Mouse (Mus musculus): Measurements from ENCODE around the gene Dock7. TPM values are rescaled to one million over a fixed set of nuclear protein-coding genes. Genes with fewer than 3 reads are reported as not detected.

Gene Dock7
- polyA plus RNA-seq (2016; fragmentation: Nextera tagmentation; extraction: Ambion mirVana) = 18.9 and 20.3 TPM in 2 replicates

DNA sequence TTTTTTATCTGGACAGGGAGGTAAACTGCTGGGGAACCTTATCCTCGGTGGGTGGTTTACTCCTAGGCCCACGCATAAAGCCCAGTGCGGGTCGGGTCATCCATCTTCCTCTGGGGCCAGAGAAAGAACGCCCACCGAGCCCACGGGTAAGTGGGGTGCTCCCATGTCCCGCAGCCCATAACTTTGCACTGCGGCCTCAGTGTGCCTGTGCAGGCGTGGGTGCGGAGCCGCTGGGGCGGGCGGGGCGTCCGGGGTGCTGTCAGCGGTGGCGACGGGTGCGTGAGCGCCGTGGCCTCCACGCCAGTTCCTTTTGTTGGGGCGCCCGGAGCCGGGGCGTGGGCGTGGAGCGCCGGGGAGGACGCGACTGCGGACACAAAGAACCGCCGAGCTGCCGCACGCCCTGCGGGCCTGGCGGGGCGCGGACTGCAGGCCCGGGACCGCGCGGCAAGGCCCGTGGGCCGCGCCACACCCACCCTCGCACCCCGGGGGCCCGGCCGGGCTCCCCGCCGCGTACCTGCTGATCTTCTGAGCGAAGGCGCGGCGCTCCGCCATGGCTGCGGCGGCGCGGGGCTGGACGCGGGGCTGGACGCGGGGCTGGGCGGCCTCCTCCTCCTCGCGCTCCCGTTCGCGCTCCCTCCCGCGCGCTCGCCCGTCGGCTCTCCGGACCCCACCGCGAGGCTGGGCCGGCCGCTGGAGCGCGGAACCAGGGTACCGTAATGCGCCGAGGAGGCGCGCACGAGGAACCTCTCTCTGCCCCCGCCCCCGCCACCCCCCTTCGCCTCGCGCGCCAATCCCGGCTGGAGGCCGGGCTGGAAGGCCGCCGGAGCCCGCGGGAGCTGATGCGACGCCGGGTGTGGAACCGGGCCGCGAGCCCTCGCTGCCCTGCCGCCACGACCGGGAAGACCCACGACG is at the start of gene Dock7:
Dock7 (minus strand) TSS at position 705 of the 912 bp plus-strand sequence.
- Histone ChIP-seq H3K4me3 (peak within 1 kb of the TSS; percentile 78), H3K27ac (peak within 1 kb of the TSS; percentile 74), H3K4me1 (peaks cover 51% of the 10 kb centered on the region), H3K9me3 (replicated peaks) (no peaks in the 10 kb centered on the region), H3K9ac (peak within 1 kb of the TSS; percentile 87), H3K27me3 (replicated peaks) (no peaks in the 10 kb centered on the region), H3K4me2 (peak within 1 kb of the TSS; percentile 96), H3K36me3 (no peaks in the 10 kb centered on the region)
- peak; percentile 91 for ATAC-seq
- under 1% methylated on average over 93 of the region's 117 CpGs for WGBS (ENCODE audit: insufficient replicate concordance)

DNA sequence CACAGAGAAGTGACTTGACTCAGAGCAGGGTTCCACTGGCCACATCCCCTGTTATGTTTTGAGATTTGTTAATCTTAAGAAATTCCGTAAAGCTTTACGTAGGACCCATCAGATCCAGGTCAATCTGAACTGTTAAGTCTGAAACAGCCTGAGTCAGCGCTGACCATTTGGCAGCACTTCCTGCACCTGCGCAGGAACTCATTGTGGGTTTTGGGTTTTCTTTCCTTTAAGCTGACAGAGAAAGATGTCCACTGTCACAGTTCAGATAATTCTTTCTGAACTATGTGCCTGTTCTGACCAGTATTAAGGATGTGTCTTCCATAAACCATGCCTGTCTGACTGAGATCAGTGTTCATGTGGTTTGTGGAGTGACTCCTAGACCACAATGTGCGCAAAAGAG is 48.2 kb upstream of the Dock7 start:
- Histone ChIP-seq H3K4me2 (no peak overlapping the region), H3K4me1 (no peaks in the 10 kb centered on the region), H3K36me3 (no peaks in the 10 kb centered on the region), H3K9me3 (replicated peaks) (no peaks in the 10 kb centered on the region), H3K4me3 (no peak overlapping the region), H3K9ac (no peak overlapping the region), H3K27ac (no peak overlapping the region), H3K27me3 (replicated peaks) (peaks cover 23% of the 10 kb centered on the region)
- 64% methylated on average over 5 of the region's 5 CpGs for WGBS (ENCODE audit: insufficient replicate concordance)
- ATAC-seq = no peak

DNA sequence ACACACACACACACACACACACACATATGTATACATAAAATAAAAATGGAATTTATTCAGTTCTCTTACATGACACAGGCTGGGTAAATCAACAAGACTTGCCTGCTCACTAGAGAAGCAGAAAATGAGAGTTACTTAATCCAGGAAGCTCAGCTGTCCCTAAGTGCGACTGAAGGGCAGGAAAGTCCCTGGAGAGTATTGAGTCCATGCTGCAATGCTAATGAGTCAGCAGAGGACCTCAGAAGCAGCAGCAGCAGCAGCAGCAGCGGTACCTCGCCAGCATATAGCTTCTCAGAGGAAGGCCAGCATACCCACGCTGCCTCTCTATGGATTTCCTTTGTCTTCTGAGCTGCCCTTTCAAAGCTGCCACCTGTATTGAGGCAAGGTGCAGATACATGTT is 42.8 kb upstream of the Dock7 start:
- 14% methylated on average over 4 of the region's 4 CpGs for WGBS (ENCODE audit: insufficient replicate concordance)
- H3K9ac ChIP-seq = no peak overlapping the region
- no peak overlapping the region for H3K27ac ChIP-seq
- no peaks in the 10 kb centered on the region for H3K4me1 ChIP-seq
- no peaks in the 10 kb centered on the region for H3K9me3 ChIP-seq (replicated peaks)
- no peak for ATAC-seq
- H3K36me3 ChIP-seq = no peaks in the 10 kb centered on the region
- no peak overlapping the region for H3K4me3 ChIP-seq
- no peak overlapping the region for H3K4me2 ChIP-seq
- H3K27me3 ChIP-seq (replicated peaks) = peaks cover 44% of the 10 kb centered on the region

DNA sequence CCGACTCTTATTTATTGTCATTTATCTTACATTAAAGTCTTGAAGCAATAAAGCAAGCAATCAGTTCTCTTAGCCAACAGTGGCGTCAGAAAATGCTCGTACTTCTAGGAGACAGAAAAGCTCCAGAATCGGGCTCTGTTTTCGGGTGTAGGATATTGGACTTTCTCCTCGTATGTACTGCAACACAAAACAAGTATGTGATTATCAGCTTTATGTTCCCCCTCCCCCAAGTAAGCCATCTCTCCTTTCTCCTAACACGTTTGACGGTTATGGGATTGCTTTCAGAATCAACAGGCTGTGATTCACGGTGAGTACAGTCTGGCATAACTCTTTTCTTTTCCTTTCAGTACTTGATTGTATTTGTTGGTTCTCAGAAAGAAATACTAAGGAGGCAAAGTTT is 42.3 kb upstream of the Dock7 start:
- Histone ChIP-seq H3K27me3 (replicated peaks) (peaks cover 44% of the 10 kb centered on the region), H3K4me1 (no peaks in the 10 kb centered on the region), H3K4me3 (no peak overlapping the region), H3K4me2 (no peak overlapping the region), H3K36me3 (no peaks in the 10 kb centered on the region), H3K9ac (no peak overlapping the region), H3K27ac (no peak overlapping the region), H3K9me3 (replicated peaks) (no peaks in the 10 kb centered on the region)
- WGBS (ENCODE audit: insufficient replicate concordance) = 59% methylated on average over 9 of the region's 9 CpGs
- ATAC-seq = no peak

DNA sequence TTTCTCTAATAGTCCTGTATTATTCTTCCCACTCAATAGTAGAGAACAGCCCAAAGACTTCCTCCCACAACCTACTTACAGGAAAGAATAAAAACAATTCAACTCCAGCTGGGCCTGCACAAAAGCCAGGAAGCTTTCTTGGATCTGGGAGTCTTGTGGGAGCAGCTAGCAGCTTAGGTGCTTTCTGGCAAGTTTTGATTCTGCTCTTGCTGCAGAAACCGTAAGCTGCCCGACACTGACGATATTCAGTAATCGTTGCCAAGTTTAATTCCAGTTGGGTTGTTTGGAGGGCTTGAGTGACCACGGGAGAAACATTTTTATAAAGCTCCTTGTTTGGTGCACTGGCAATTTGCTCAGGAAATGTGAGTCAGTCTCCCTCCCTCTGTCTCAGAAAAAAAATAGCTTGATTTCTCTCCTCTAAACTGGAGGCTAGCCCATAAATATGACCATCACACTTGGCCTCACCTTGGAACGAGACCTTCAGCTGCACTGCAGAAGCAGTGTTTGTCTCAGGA is 40.8 kb upstream of the Dock7 start:
- Histone ChIP-seq H3K4me1 (peaks cover 6% of the 10 kb centered on the region), H3K9ac (no peak overlapping the region), H3K36me3 (no peaks in the 10 kb centered on the region), H3K27ac (no peak overlapping the region), H3K4me3 (no peak overlapping the region), H3K9me3 (replicated peaks) (no peaks in the 10 kb centered on the region), H3K4me2 (no peak overlapping the region), H3K27me3 (replicated peaks) (peaks cover 44% of the 10 kb centered on the region)
- no peak for ATAC-seq
- WGBS (ENCODE audit: insufficient replicate concordance) = 37% methylated on average over 6 of the region's 6 CpGs

DNA sequence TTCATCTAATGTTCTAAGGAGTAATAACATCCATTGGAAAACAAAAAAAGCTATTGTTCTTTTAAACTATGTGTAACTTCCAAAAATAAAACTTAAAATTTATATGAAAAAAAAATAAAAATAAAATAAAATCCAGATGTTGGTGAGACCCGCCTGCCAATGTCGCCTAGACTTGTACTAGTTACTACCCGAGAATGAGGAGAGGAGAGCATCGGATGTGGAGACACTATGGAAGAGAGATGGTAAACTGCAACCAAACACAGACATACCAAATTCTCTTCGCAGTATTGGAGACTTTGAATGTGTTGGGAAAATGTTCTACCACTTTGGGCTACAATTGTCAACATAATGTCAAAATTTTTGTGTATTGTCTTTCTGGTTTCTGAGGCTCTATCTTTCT is 40.2 kb upstream of the Dock7 start:
- H3K4me1 ChIP-seq = peaks cover 8% of the 10 kb centered on the region
- H3K4me3 ChIP-seq = no peak overlapping the region
- no peaks in the 10 kb centered on the region for H3K36me3 ChIP-seq
- ATAC-seq = no peak
- H3K9me3 ChIP-seq (replicated peaks) = no peaks in the 10 kb centered on the region
- peaks cover 40% of the 10 kb centered on the region for H3K27me3 ChIP-seq (replicated peaks)
- no peak overlapping the region for H3K4me2 ChIP-seq
- no peak overlapping the region for H3K9ac ChIP-seq
- no peak overlapping the region for H3K27ac ChIP-seq
- WGBS (ENCODE audit: insufficient replicate concordance) = 50% methylated on average over 5 of the region's 5 CpGs

DNA sequence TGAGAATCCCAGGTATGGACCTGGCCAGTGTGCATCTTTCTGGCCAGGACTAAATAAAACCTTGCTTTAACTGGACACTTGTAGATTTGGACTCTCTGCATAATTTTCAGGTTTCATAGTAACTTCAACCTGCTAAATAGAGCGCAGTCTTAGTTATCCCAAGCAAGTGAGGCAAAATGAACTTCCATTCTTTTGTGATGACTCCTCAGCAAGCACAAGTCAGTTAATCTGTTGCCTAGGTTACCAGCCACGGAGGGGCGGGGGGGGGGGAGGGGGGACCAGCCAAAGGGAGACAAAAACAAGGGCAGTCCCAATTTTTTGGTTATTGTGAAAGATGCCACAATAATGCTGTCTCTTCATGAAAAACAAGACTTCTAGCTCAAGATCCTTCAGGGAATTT is 39.7 kb upstream of the Dock7 start:
- WGBS (ENCODE audit: insufficient replicate concordance) = 36% methylated on average over 3 of the region's 3 CpGs
- peaks cover 35% of the 10 kb centered on the region for H3K27me3 ChIP-seq (replicated peaks)

DNA sequence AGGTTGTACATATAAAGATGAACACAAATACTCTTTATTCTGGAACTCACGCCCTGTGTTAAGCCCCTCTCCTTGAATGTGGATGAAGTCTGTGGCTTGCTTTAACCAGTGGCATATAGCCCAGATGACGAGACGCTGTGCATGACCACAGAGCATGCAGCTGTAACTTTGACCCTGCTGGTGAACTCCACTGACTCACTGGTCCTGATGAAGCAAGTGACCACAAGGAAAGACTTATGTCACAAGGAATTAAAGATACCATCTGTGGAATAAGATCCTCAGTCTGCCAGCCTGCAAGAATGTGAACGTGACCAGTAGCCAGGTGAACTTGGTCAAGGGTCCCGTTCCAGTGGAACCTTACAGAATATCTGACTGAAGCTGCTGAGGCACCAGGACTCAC is 37.8 kb upstream of the Dock7 start:
- Histone ChIP-seq H3K27ac (no peak overlapping the region), H3K4me2 (no peak overlapping the region), H3K36me3 (no peaks in the 10 kb centered on the region), H3K9me3 (replicated peaks) (no peaks in the 10 kb centered on the region), H3K4me1 (peaks cover 8% of the 10 kb centered on the region), H3K4me3 (no peak overlapping the region), H3K27me3 (replicated peaks) (peaks cover 22% of the 10 kb centered on the region), H3K9ac (no peak overlapping the region)
- no peak for ATAC-seq
- WGBS (ENCODE audit: insufficient replicate concordance) = 62% methylated on average over 5 of the region's 5 CpGs

More for the DNA sequence above, 39.7 kb upstream of the Dock7 start:
- ATAC-seq = no peak
- Histone ChIP-seq H3K4me1 (peaks cover 8% of the 10 kb centered on the region), H3K36me3 (no peaks in the 10 kb centered on the region), H3K9me3 (replicated peaks) (no peaks in the 10 kb centered on the region), H3K27ac (no peak overlapping the region), H3K9ac (no peak overlapping the region), H3K4me2 (no peak overlapping the region), H3K4me3 (no peak overlapping the region)

DNA sequence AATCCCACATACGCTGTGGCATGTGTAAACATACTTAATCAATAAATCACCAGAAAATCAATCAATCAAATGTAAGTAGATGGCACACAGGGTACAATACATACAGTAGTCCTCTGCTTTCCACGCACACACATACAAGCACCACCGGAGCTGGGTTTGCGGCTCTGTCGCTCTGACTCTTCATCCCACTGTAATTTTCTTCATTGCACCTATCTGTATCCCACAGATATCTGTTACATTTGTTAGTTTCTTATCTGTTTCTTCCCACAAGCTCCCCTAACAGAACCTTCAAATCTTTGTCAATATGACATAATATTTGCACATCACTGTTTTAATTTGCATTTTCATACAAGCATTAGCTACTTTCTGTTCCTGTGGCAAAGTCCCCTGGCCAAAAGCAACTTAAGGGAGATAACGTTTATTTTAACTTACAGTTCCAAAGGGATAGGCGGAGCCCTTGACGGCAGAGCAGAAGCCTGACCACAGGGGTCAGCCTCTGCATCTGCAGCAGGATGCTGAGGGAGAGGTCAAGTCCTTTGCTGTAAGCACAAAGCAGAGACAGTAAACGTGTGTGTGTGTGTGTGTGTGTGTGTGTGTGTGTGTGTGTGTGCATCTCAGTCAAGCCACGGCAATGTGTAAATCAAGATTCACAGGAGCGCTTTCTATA is 36.1 kb upstream of the Dock7 start:
- 34% methylated on average over 11 of the region's 11 CpGs for WGBS (ENCODE audit: insufficient replicate concordance)
- no peak overlapping the region for H3K9ac ChIP-seq
- no peaks in the 10 kb centered on the region for H3K9me3 ChIP-seq (replicated peaks)
- H3K4me2 ChIP-seq = no peak overlapping the region
- no peaks in the 10 kb centered on the region for H3K36me3 ChIP-seq
- H3K27ac ChIP-seq = no peak overlapping the region
- peaks cover 11% of the 10 kb centered on the region for H3K27me3 ChIP-seq (replicated peaks)
- peaks cover 8% of the 10 kb centered on the region for H3K4me1 ChIP-seq
- no peak for ATAC-seq
- H3K4me3 ChIP-seq = no peak overlapping the region

DNA sequence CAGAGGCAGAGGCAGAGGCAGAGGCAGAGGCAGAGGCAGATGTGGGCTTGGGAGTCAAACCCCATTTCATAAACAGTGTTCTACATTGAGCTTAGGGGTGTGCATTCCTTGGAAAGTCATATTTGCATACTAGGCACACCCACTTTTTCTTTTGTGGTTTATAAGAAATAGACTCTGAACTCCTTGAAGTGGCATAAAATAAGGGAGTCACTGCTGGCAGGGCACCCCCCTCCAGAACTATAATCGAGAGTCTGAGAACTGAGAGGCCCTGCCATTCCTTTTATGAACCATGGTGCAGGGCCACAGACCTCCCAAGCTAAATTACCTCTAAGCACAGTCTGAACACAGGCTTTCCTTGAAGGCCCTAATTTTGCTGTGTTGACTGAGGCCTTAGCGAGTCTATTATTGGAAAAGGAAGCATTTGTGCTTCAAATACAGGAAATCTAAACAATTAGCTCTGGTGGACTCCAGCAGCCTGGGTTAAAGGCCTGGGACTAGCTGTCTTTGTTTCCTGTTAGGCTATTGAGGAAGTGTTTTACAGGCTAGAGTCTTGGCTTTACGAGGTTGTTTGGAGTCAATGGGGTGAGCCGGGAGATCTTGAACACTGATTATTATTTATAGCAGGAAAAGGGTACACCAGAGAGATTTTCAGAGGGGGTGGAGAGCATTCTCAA is 31.3 kb upstream of the Dock7 start:
- no peak for ATAC-seq
- WGBS (ENCODE audit: insufficient replicate concordance) = 37% methylated on average over 4 of the region's 4 CpGs
- no peak overlapping the region for H3K4me3 ChIP-seq
- H3K36me3 ChIP-seq = no peaks in the 10 kb centered on the region
- H3K27me3 ChIP-seq (replicated peaks) = no peaks in the 10 kb centered on the region
- no peak overlapping the region for H3K27ac ChIP-seq
- H3K9ac ChIP-seq = no peak overlapping the region
- H3K4me1 ChIP-seq = peaks cover 7% of the 10 kb centered on the region
- no peaks in the 10 kb centered on the region for H3K9me3 ChIP-seq (replicated peaks)
- H3K4me2 ChIP-seq = no peak overlapping the region

DNA sequence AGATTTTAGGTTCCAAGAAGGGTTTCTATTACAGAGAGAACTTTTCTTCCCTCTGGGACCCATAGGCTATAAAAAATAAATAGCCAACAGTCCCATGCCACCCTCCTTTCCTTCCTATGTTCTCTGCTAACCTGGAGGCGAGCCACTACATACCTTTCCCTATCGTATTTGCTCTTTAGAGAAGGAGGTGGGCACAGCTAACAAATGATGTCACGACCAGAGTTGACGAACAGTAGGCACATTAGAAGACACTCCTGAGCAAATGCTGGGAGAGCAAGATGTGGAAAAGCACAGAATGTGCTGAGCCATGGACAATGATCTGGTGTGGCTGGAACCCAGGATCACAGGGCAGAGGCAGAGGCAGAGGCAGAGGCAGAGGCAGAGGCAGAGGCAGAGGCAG is 30.7 kb upstream of the Dock7 start:
- Histone ChIP-seq H3K27ac (no peak overlapping the region), H3K4me1 (peaks cover 1% of the 10 kb centered on the region; the same call in 1 of the 2 replicates), H3K4me3 (no peak overlapping the region), H3K4me2 (no peak overlapping the region), H3K36me3 (no peaks in the 10 kb centered on the region), H3K9me3 (replicated peaks) (no peaks in the 10 kb centered on the region), H3K9ac (no peak overlapping the region), H3K27me3 (replicated peaks) (no peaks in the 10 kb centered on the region)
- ATAC-seq = no peak
- 78% methylated on average over 4 of the region's 4 CpGs for WGBS (ENCODE audit: insufficient replicate concordance)

DNA sequence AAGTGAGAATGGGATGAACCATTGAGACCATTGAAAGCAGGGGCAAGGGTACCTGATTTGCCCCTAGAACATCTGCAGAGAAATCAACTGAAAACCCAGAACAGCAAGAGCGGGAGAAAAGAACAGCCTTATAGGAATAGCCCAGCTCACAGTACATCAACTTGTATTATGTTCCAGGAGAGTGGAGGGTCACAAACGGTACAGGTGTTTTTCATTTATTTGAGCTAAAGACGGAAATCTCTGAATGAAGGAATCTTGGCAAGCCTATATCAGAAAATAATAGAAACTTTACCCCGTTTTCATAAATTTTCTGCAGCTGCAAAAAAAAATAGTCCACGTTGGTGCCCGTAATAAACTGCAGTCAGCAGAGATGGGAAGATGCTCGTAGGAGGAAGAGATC is 22.6 kb upstream of the Dock7 start:
- 76% methylated on average over 7 of the region's 7 CpGs for WGBS (ENCODE audit: insufficient replicate concordance)
- H3K36me3 ChIP-seq = no peaks in the 10 kb centered on the region
- H3K4me3 ChIP-seq = no peak overlapping the region
- H3K9ac ChIP-seq = no peak overlapping the region
- no peaks in the 10 kb centered on the region for H3K9me3 ChIP-seq (replicated peaks)
- H3K4me1 ChIP-seq = peaks cover 2% of the 10 kb centered on the region
- H3K27ac ChIP-seq = no peak overlapping the region
- no peak overlapping the region for H3K4me2 ChIP-seq
- 0 out of 2 replicates have a peak, but pooled peaks cover 3% of the 10 kb centered on the region for H3K27me3 ChIP-seq (replicated peaks)
- ATAC-seq = no peak

All from liver, embryonic 12.5 days (tissue).